Mouse (Mus musculus): ENCODE data around the gene Ilvbl. TPM values are rescaled to one million over a fixed set of nuclear protein-coding genes. Genes with fewer than 3 reads are reported as not detected.

Gene Ilvbl
- polyA plus RNA-seq, 2 experiments, result 10.0 to 10.9 TPM

DNA sequence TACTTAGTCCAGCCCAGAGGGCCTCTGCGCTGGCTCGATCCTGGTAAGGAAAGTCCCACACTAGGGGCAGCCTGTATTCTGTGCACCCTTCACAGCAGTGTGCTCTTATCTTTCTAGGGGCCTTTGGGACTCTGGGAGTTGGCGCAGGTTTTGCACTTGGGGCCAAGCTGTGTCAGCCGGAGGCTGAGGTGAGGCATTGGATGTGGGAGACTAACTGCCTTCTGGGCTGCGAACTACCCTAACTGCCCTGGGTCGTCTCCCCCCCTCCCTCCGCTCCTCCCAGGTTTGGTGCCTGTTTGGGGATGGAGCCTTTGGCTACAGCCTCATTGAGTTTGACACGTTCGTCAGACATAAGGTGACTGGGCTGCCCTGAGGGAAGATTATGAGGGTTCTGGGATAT, 9.2 kb downstream of the Ilvbl start:
- Histone ChIP-seq H3K27me3 (ENCODE audit: control insufficient read depth, insufficient read depth, low read length) (no peaks in the 10 kb centered on the region), H3K4me2 (ENCODE audit: low read depth) (no peak overlapping the region), H3K4me3 (ENCODE audit: insufficient read depth in 1 of 2, low read depth in 2 of 2, low read length in 2 of 2) (no peak overlapping the region), H3K27ac (no peak overlapping the region), H3K4me1 (replicated peaks; ENCODE audit: control insufficient read depth in 2 of 2, insufficient read depth in 2 of 2, low read length in 1 of 2) (no peaks in the 10 kb centered on the region), H3K9ac (replicated peaks) (no peak overlapping the region), H3K9me3 (ENCODE audit: control insufficient read depth, low read length) (no peaks in the 10 kb centered on the region), H3K36me3 (replicated peaks; ENCODE audit: control insufficient read depth, insufficient read depth, low read depth) (no peaks in the 10 kb centered on the region; the same call in 1 of the 2 replicates)
- 70% methylated on average over 9 of the region's 9 CpGs for WGBS (ENCODE audit: insufficient replicate concordance)
- no peak for TF ChIP-seq EP300 (IDR thresholded peaks at IDR 0.05; ENCODE audit: low read depth)
- TF ChIP-seq CTCF (IDR thresholded peaks at IDR 0.05; ENCODE audit: low read depth), result no peak
- ATAC-seq (ENCODE audit: insufficient read depth), result no peak
- no peak for DNase-seq (ENCODE audit: low read depth in 3 of 3, low spot score in 3 of 3)

GRCm38 (mm10) chr10:78583939-78584338, 9.8 kb downstream of the Ilvbl start:
- WGBS (ENCODE audit: insufficient replicate concordance), result 66% methylated on average over 3 of the region's 3 CpGs
- H3K9ac ChIP-seq (replicated peaks), result no peak overlapping the region
- H3K36me3 ChIP-seq (replicated peaks; ENCODE audit: control insufficient read depth, insufficient read depth, low read depth), result no peaks in the 10 kb centered on the region; the same call in 1 of the 2 replicates
- H3K4me2 ChIP-seq (ENCODE audit: low read depth), result no peak overlapping the region
- TF ChIP-seq EP300 (IDR thresholded peaks at IDR 0.05; ENCODE audit: low read depth) (no peak), CTCF (IDR thresholded peaks at IDR 0.05; ENCODE audit: low read depth) (no peak)
- DNase-seq (ENCODE audit: low read depth in 3 of 3, low spot score in 3 of 3), result no peak
- ATAC-seq (ENCODE audit: insufficient read depth), result no peak
- no peak overlapping the region for H3K27ac ChIP-seq
- no peak overlapping the region for H3K4me3 ChIP-seq (ENCODE audit: insufficient read depth in 1 of 2, low read depth in 2 of 2, low read length in 2 of 2)
- no peaks in the 10 kb centered on the region for H3K27me3 ChIP-seq (ENCODE audit: control insufficient read depth, insufficient read depth, low read length)
- no peaks in the 10 kb centered on the region for H3K9me3 ChIP-seq (ENCODE audit: control insufficient read depth, low read length)
- no peaks in the 10 kb centered on the region for H3K4me1 ChIP-seq (replicated peaks; ENCODE audit: control insufficient read depth in 2 of 2, insufficient read depth in 2 of 2, low read length in 1 of 2)

- Histone ChIP-seq H3K27ac (no peak overlapping the region), H3K36me3 (replicated peaks; ENCODE audit: control insufficient read depth, insufficient read depth, low read depth) (no peaks in the 10 kb centered on the region; the same call in 1 of the 2 replicates), H3K9me3 (ENCODE audit: control insufficient read depth, low read length) (no peaks in the 10 kb centered on the region), H3K27me3 (ENCODE audit: control insufficient read depth, insufficient read depth, low read length) (no peaks in the 10 kb centered on the region), H3K9ac (replicated peaks) (no peak overlapping the region), H3K4me3 (ENCODE audit: insufficient read depth in 1 of 2, low read depth in 2 of 2, low read length in 2 of 2) (no peak overlapping the region), H3K4me2 (ENCODE audit: low read depth) (no peak overlapping the region), H3K4me1 (replicated peaks; ENCODE audit: control insufficient read depth in 2 of 2, insufficient read depth in 2 of 2, low read length in 1 of 2) (no peaks in the 10 kb centered on the region)
- WGBS (ENCODE audit: insufficient replicate concordance), result 75% methylated on average over 1 of the region's 1 CpGs
- DNase-seq (ENCODE audit: low read depth in 3 of 3, low spot score in 3 of 3) (no peak), ATAC-seq (ENCODE audit: insufficient read depth) (no peak)
- TF ChIP-seq EP300 (IDR thresholded peaks at IDR 0.05; ENCODE audit: low read depth) (no peak), CTCF (IDR thresholded peaks at IDR 0.05; ENCODE audit: low read depth) (no peak)
Measured at GRCm38 (mm10) chr10:78584996-78585395, 10.8 kb downstream of the Ilvbl start.

GRCm38 (mm10) chr10:78585606-78586005, 11.5 kb downstream of the Ilvbl start:
- no peak overlapping the region for H3K4me3 ChIP-seq (ENCODE audit: insufficient read depth in 1 of 2, low read depth in 2 of 2, low read length in 2 of 2)
- H3K4me2 ChIP-seq (ENCODE audit: low read depth), result no peak overlapping the region
- H3K36me3 ChIP-seq (replicated peaks; ENCODE audit: control insufficient read depth, insufficient read depth, low read depth), result no peaks in the 10 kb centered on the region; the same call in 1 of the 2 replicates
- no peak overlapping the region for H3K9ac ChIP-seq (replicated peaks)
- no peak overlapping the region for H3K27ac ChIP-seq
- WGBS (ENCODE audit: insufficient replicate concordance), result 80% methylated on average over 22 of the region's 22 CpGs
- DNase-seq (ENCODE audit: low read depth in 3 of 3, low spot score in 3 of 3), result no peak
- H3K4me1 ChIP-seq (replicated peaks; ENCODE audit: control insufficient read depth in 2 of 2, insufficient read depth in 2 of 2, low read length in 1 of 2), result no peaks in the 10 kb centered on the region
- H3K27me3 ChIP-seq (ENCODE audit: control insufficient read depth, insufficient read depth, low read length), result peaks cover 3% of the 10 kb centered on the region
- no peaks in the 10 kb centered on the region for H3K9me3 ChIP-seq (ENCODE audit: control insufficient read depth, low read length)
- no peak for ATAC-seq (ENCODE audit: insufficient read depth)
- TF ChIP-seq EP300 (IDR thresholded peaks at IDR 0.05; ENCODE audit: low read depth) (no peak), CTCF (IDR thresholded peaks at IDR 0.05; ENCODE audit: low read depth) (no peak)

- H3K4me3 ChIP-seq (ENCODE audit: insufficient read depth in 1 of 2, low read depth in 2 of 2, low read length in 2 of 2), result no peak overlapping the region
- H3K4me1 ChIP-seq (replicated peaks; ENCODE audit: control insufficient read depth in 2 of 2, insufficient read depth in 2 of 2, low read length in 1 of 2), result no peaks in the 10 kb centered on the region
- 83% methylated on average over 13 of the region's 13 CpGs for WGBS (ENCODE audit: insufficient replicate concordance)
- H3K27me3 ChIP-seq (ENCODE audit: control insufficient read depth, insufficient read depth, low read length), result peaks cover 7% of the 10 kb centered on the region
- TF ChIP-seq CTCF (IDR thresholded peaks at IDR 0.05; ENCODE audit: low read depth), result no peak
- TF ChIP-seq EP300 (IDR thresholded peaks at IDR 0.05; ENCODE audit: low read depth), result no peak
- no peak overlapping the region for H3K4me2 ChIP-seq (ENCODE audit: low read depth)
- no peak for ATAC-seq (ENCODE audit: insufficient read depth)
- DNase-seq (ENCODE audit: low read depth in 3 of 3, low spot score in 3 of 3), result no peak
- H3K9ac ChIP-seq (replicated peaks), result no peak overlapping the region
- no peak overlapping the region for H3K27ac ChIP-seq
- H3K9me3 ChIP-seq (ENCODE audit: control insufficient read depth, low read length), result no peaks in the 10 kb centered on the region
- H3K36me3 ChIP-seq (replicated peaks; ENCODE audit: control insufficient read depth, insufficient read depth, low read depth), result no peaks in the 10 kb centered on the region; the same call in 1 of the 2 replicates
Measured at GRCm38 (mm10) chr10:78586026-78586425, 11.9 kb downstream of the Ilvbl start.

Measured in liver, embryonic 14.5 days (tissue).